Mouse (Mus musculus): Measurements from ENCODE around the gene Rhobtb1.

DNA sequence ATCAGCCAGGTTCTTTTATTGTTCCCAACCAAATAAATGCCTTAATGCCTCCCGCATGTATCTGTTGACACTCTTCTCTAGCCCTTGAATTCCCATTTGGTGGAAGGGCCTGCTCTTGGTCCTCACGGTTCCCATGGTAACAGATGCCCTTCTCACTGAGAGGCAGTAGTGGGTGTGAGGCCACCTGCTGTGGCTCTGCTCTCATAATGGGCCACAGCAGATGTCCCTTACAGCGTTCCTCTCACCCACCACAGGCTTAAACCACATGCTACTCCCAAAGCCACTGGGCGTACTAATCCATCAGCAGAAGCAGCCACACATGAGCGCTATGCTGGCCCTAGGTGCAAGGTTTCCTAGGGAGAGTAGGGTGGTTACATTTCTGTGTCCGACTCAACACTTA, 87.1 kb downstream of the Rhobtb1 start:
- TF ChIP-seq POLR2A (IDR thresholded peaks at IDR 0.05; ENCODE audit: borderline replicate concordance, extremely low read depth, low read depth, low read length) (no peak), CTCF (IDR thresholded peaks at IDR 0.05; ENCODE audit: insufficient read depth, low read length) (no peak)
